In genomic region chr1:152808392-152808680, GRCm38 (mm10) we compare ENCODE assay signal across 1 mouse cellular context.
TF ChIP-seq lines count a peak whose summit lies in the region.

No protein-coding gene starts in this region.

TF ChIP-seq in CH12.LX, 34 proteins besides CTCF, POLR2A, EP300 and RAD21 (continued from another document):
- no peak for TF ChIP-seq MEF2A (IDR thresholded peaks at IDR 0.05; ENCODE audit: borderline replicate concordance, low read depth, low read length)
